Mouse (Mus musculus): ENCODE measurements around the gene Scg5. TPM values are rescaled to one million over a fixed set of nuclear protein-coding genes. Genes with fewer than 3 reads are reported as not detected.

The Scg5 gene
- polyA plus RNA-seq, 1 experiment from 2014 or later, result 0.96 TPM

Other genes with a start within 250 kb of the Scg5 start
- 2.9 and 3.3 TPM in 2 replicates for gene Grem1, start 70.5 kb downstream of the Scg5 start, polyA plus RNA-seq (2015; fragmentation: Nextera tagmentation; extraction: Ambion mirVana)
- gene Arhgap11a, start 19.5 kb upstream of the Scg5 start, polyA plus RNA-seq (2015; fragmentation: Nextera tagmentation; extraction: Ambion mirVana), result 19.0 and 20.1 TPM in 2 replicates
- 0.17 TPM in 1 of 2 replicates, not detected in the other for gene Gjd2, start 184.5 kb upstream of the Scg5 start, polyA plus RNA-seq (2015; fragmentation: Nextera tagmentation; extraction: Ambion mirVana)
- gene Actc1, start 224.4 kb upstream of the Scg5 start, polyA plus RNA-seq (2015; fragmentation: Nextera tagmentation; extraction: Ambion mirVana), result 710 and 1,930 TPM in 2 replicates

Measured in limb, embryonic 15.5 days (tissue).